Mouse (Mus musculus): Measurements from ENCODE around the gene Tex26. TPM values are rescaled to one million over a fixed set of nuclear protein-coding genes. Genes with fewer than 3 reads are reported as not detected.

Gene Tex26
- total and polyA plus RNA-seq, 2 experiments = not detected

- no peak overlapping the region for H3K27ac ChIP-seq (replicated peaks; ENCODE audit: insufficient read depth, low read depth, low read length)
- no peak overlapping the region for H3K9ac ChIP-seq (ENCODE audit: low read depth, low read length)
- H3K4me3 ChIP-seq (ENCODE audit: insufficient read depth, low read depth, low read length) = no peak overlapping the region
- no peak for DNase-seq (ENCODE audit: extremely low read depth, low read depth, low spot score)
- H3K4me1 ChIP-seq (ENCODE audit: control insufficient read depth, insufficient read depth, low read length) = no peaks in the 10 kb centered on the region; the same call in 1 of the 2 replicates
- TF ChIP-seq POLR2A (IDR thresholded peaks at IDR 0.05; ENCODE audit: extremely low read depth, insufficient read depth, low read length) (no peak), CTCF (IDR thresholded peaks at IDR 0.05; ENCODE audit: low read depth, low read length) (no peak)
- H3K36me3 ChIP-seq (ENCODE audit: control insufficient read depth, insufficient read depth, low read length) = no peaks in the 10 kb centered on the region
- H3K27me3 ChIP-seq (ENCODE audit: control insufficient read depth, insufficient read depth, low read length) = no peaks in the 10 kb centered on the region; the same call in 1 of the 2 replicates
- no peaks in the 10 kb centered on the region for H3K79me2 ChIP-seq (ENCODE audit: control insufficient read depth, insufficient read depth, low read length)
- 76% methylated on average over 3 of the region's 3 CpGs for WGBS
Observed at GRCm38 (mm10) chr5:149514890-149515289, 75.4 kb downstream of the Tex26 start.

GRCm38 (mm10) chr5:149517116-149517515 is 77.7 kb downstream of the Tex26 start:
- Histone ChIP-seq H3K4me1 (ENCODE audit: control insufficient read depth, insufficient read depth, low read length) (no peaks in the 10 kb centered on the region; the same call in 1 of the 2 replicates), H3K27me3 (ENCODE audit: control insufficient read depth, insufficient read depth, low read length) (no peaks in the 10 kb centered on the region; the same call in 1 of the 2 replicates), H3K27ac (replicated peaks; ENCODE audit: insufficient read depth, low read depth, low read length) (no peak overlapping the region), H3K4me3 (ENCODE audit: insufficient read depth, low read depth, low read length) (no peak overlapping the region), H3K79me2 (ENCODE audit: control insufficient read depth, insufficient read depth, low read length) (no peaks in the 10 kb centered on the region), H3K36me3 (ENCODE audit: control insufficient read depth, insufficient read depth, low read length) (no peaks in the 10 kb centered on the region), H3K9ac (ENCODE audit: low read depth, low read length) (no peak overlapping the region)
- no peak for DNase-seq (ENCODE audit: extremely low read depth, low read depth, low spot score)
- WGBS = 75% methylated on average over 6 of the region's 6 CpGs
- no peak for TF ChIP-seq CTCF (IDR thresholded peaks at IDR 0.05; ENCODE audit: low read depth, low read length)
- TF ChIP-seq POLR2A (IDR thresholded peaks at IDR 0.05; ENCODE audit: extremely low read depth, insufficient read depth, low read length) = no peak

Other genes with a start within 250 kb of the Tex26 start
- gene Alox5ap, start 174.9 kb upstream of the Tex26 start, total RNA-seq (2014; rRNA removed) = 2.3 and 3.8 TPM in 2 replicates
- 4.8 and 6.4 TPM in 2 replicates for gene Alox5ap, start 174.9 kb upstream of the Tex26 start, polyA plus RNA-seq (2012; rRNA removed)
- 0.18 and 0.20 TPM in 2 replicates for gene Medag, start 27.9 kb upstream of the Tex26 start, total RNA-seq (2014; rRNA removed)
- gene Medag, start 27.9 kb upstream of the Tex26 start, polyA plus RNA-seq (2012; rRNA removed) = 0.09 and 0.21 TPM in 2 replicates
- gene Wdr95, start 89.0 kb downstream of the Tex26 start, total RNA-seq (2014; rRNA removed) = not detected in 2 replicates
- not detected in 2 replicates for gene Wdr95, start 89.0 kb downstream of the Tex26 start, polyA plus RNA-seq (2012; rRNA removed)
- gene Hsph1, start 196.7 kb downstream of the Tex26 start, total RNA-seq (2014; rRNA removed) = 17.2 and 19.1 TPM in 2 replicates
- gene Hsph1, start 196.7 kb downstream of the Tex26 start, polyA plus RNA-seq (2012; rRNA removed) = 9.7 and 14.1 TPM in 2 replicates
- 1.1 TPM in 2 replicates for gene B3glct, start 238.6 kb downstream of the Tex26 start, total RNA-seq (2014; rRNA removed)
- gene B3glct, start 238.6 kb downstream of the Tex26 start, polyA plus RNA-seq (2012; rRNA removed) = 0.66 and 0.96 TPM in 2 replicates